Mouse (Mus musculus) MEL (cell line): ENCODE data around the gene Atp6v0e. TPM values are rescaled to one million over a fixed set of nuclear protein-coding genes. Genes with fewer than 3 reads are reported as not detected.
A peak's percentile ranks its signal among the peaks of the same experiment; 100 is the strongest.

Source experiments
- DNase-seq: peaks from one replicate; pipeline ENCODE4 v3.0.0; 2011; ENCODE audit warnings: low read depth, low spot score
- H3K27ac ChIP-seq: 2 replicates; pipeline ENCODE4 v1.5.1; 2012; ENCODE audit warnings: low read depth, mild to moderate bottlenecking, control low read depth, low read length, moderate library complexity; ENCODE audit not compliant: control insufficient read depth
- H3K27me3 ChIP-seq, 2 experiments: fragments of 150-350 bp in 1 of 2; sonication (generic) in 1 of 2; 2 replicates each; pipeline ENCODE4 v1.6.1; 2012; ENCODE audit warnings: low read length in 2 of 2, mild to moderate bottlenecking in 2 of 2, improper control_type of control experiment in 1 of 2, moderate library complexity in 1 of 2; ENCODE audit not compliant: insufficient read depth in 2 of 2, control insufficient read depth in 1 of 2
- H3K36me3 ChIP-seq, 2 experiments: 2 replicates each; pipeline ENCODE4 v1.6.1; 2012 to 2014; ENCODE audit warnings: low read length in 2 of 2, improper control_type of control experiment in 1 of 2, inconsistent platforms in 1 of 2, mild to moderate bottlenecking in 1 of 2; ENCODE audit not compliant: insufficient read depth in 2 of 2, control insufficient read depth in 1 of 2
- H3K4me1 ChIP-seq, 2 experiments: fragments of 150-350 bp in 1 of 2; sonication (generic) in 1 of 2; 2 replicates each; pipeline ENCODE4 v1.6.1; 2012; ENCODE audit warnings: low read length in 2 of 2, improper control_type of control experiment in 1 of 2, mild to moderate bottlenecking in 1 of 2; ENCODE audit not compliant: insufficient read depth in 2 of 2, control insufficient read depth in 1 of 2
- H3K4me3 ChIP-seq, 2 experiments: fragments of 150-350 bp in 1 of 2; sonication (generic) in 1 of 2; 2 replicates each; pipeline ENCODE4 v1.5.1; 2012; ENCODE audit warnings: low read depth in 2 of 2, low read length in 2 of 2, mild to moderate bottlenecking in 2 of 2, moderate library complexity in 2 of 2, control low read depth in 1 of 2, improper control_type of control experiment in 1 of 2; ENCODE audit not compliant: control insufficient read depth in 1 of 2, insufficient read depth in 1 of 2
- H3K79me2 ChIP-seq: 2 replicates; pipeline ENCODE4 v1.6.1; 2012; ENCODE audit warnings: mild to moderate bottlenecking, low read length, moderate library complexity; ENCODE audit not compliant: control insufficient read depth, poor library complexity, insufficient read depth
- H3K9ac ChIP-seq: 2 replicates; pipeline ENCODE4 v1.6.1; 2012; ENCODE audit warnings: low read depth, mild to moderate bottlenecking, control low read depth, low read length, moderate library complexity; ENCODE audit not compliant: control insufficient read depth, poor library complexity, severe bottlenecking
- H3K9me3 ChIP-seq: fragments of 150-350 bp; sonication (generic); replicated peaks from 2 replicates; pipeline ENCODE4 v1.6.1; 2012; ENCODE audit warnings: mild to moderate bottlenecking, low read length, improper control_type of control experiment, moderate library complexity; ENCODE audit not compliant: insufficient read depth
- CHD1 ChIP-seq: IDR thresholded peaks from 2 replicates; pipeline ENCODE4 v1.6.1; 2012; ENCODE audit warnings: low read depth, mild to moderate bottlenecking, inconsistent platforms, low read length, improper control_type of control experiment
- CHD2 ChIP-seq: IDR thresholded peaks from 2 replicates; pipeline ENCODE4 v1.6.1; 2011; ENCODE audit warnings: low read length, improper control_type of control experiment
- E2F4 ChIP-seq: IDR thresholded peaks from 2 replicates; pipeline ENCODE4 v1.6.1; 2011; ENCODE audit warnings: low read depth, low read length, improper control_type of control experiment, borderline replicate concordance
- EP300 ChIP-seq, 2 experiments: IDR thresholded peaks; 2 replicates each; pipeline ENCODE4 v1.6.1; 2011; ENCODE audit warnings: improper control_type of control experiment in 2 of 2, low read length in 2 of 2, low read depth in 1 of 2, mild to moderate bottlenecking in 1 of 2
- JUND ChIP-seq: IDR thresholded peaks from 2 replicates; pipeline ENCODE4 v1.6.1; 2011; ENCODE audit warnings: low read depth, mild to moderate bottlenecking, improper control_type of control experiment, low read length
- KAT2A ChIP-seq: conservative IDR thresholded peaks from 2 replicates; pipeline ENCODE4 v1.6.1; 2012; ENCODE audit warnings: low read depth, low read length, improper control_type of control experiment, inconsistent platforms
- MAFK ChIP-seq: IDR thresholded peaks from 2 replicates; pipeline ENCODE4 v1.6.1; 2011; ENCODE audit warnings: low read depth, mild to moderate bottlenecking, low read length, improper control_type of control experiment, borderline replicate concordance
- MAX ChIP-seq: IDR thresholded peaks from 2 replicates; pipeline ENCODE4 v1.6.1; 2011; ENCODE audit warnings: low read length, improper control_type of control experiment
- MXI1 ChIP-seq: IDR thresholded peaks from 2 replicates; pipeline ENCODE4 v1.6.1; 2011; ENCODE audit warnings: mild to moderate bottlenecking, low read depth, low read length, improper control_type of control experiment
- MYC ChIP-seq: IDR thresholded peaks from 2 replicates; pipeline ENCODE4 v1.6.1; 2011; ENCODE audit warnings: low read depth, mild to moderate bottlenecking, low read length, improper control_type of control experiment, moderate library complexity
- POLR2A ChIP-seq, 2 experiments: IDR thresholded peaks; 2 replicates each; pipeline ENCODE4 v1.6.1; 2011 to 2012; ENCODE audit warnings: low read length in 2 of 2, mild to moderate bottlenecking in 2 of 2, control low read depth in 1 of 2, improper control_type of control experiment in 1 of 2, low read depth in 1 of 2, moderate library complexity in 1 of 2; ENCODE audit not compliant: control insufficient read depth in 1 of 2, insufficient read depth in 1 of 2, poor library complexity in 1 of 2
- POLR2AphosphoS2 ChIP-seq: IDR thresholded peaks from 2 replicates; pipeline ENCODE4 v1.6.1; 2011; ENCODE audit warnings: low read length, improper control_type of control experiment
- POLR2AphosphoS5 ChIP-seq: IDR thresholded peaks from 2 replicates; pipeline ENCODE4 v1.6.1; 2012; ENCODE audit warnings: low read depth, borderline replicate concordance, mild to moderate bottlenecking, inconsistent platforms, low read length, moderate library complexity, mixed read lengths
- SIN3A ChIP-seq: IDR thresholded peaks from 2 replicates; pipeline ENCODE4 v1.6.1; 2012; ENCODE audit warnings: low read length, improper control_type of control experiment, inconsistent platforms
- USF1 ChIP-seq: IDR thresholded peaks from 2 replicates; pipeline ENCODE4 v1.6.1; 2014; ENCODE audit warnings: low read depth, mild to moderate bottlenecking, inconsistent platforms, low read length, improper control_type of control experiment, moderate library complexity
- ZMIZ1 ChIP-seq: IDR thresholded peaks from 2 replicates; pipeline ENCODE4 v1.6.1; 2012; ENCODE audit warnings: low read depth, mild to moderate bottlenecking, inconsistent platforms, low read length, improper control_type of control experiment, moderate library complexity
- polyA plus RNA-seq, 2 experiments: library from polyadenylated mRNA; stranded (reverse) in 1 of 2; unstranded in 1 of 2; fragments of >175 nt in 1 of 2; fragments of >200 nt in 1 of 2; gene quantifications; 2 replicates each; pipeline versions ENCODE4 v1.2.1 to v1.2.4; 2012; ENCODE audit warnings: low replicate concordance in 2 of 2, low read depth in 1 of 2; ENCODE audit not compliant: insufficient read length in 2 of 2, insufficient read depth in 1 of 2, missing spikeins in 1 of 2
- total RNA-seq: library from RNA; depleted of rRNA; stranded (reverse); fragments of 300-350 nt; gene quantifications from 2 replicates; pipeline ENCODE4 v1.2.3, GENCODE M21; 2012

Atp6v0e gene
- total and polyA plus RNA-seq, 3 experiments: 173 to 200 TPM; not detected in 1

- Histone ChIP-seq H3K27me3 (no peaks in the 10 kb centered on the region), H3K9ac (no peak overlapping the region), H3K9me3 (no peaks in the 10 kb centered on the region), H3K36me3 (peaks cover 6 to 12% of the 10 kb centered on the region in 2 experiments; a peak in 3 of 4 replicates), H3K79me2 (no peaks in the 10 kb centered on the region), H3K27ac (no peak overlapping the region), H3K4me3 (no peak overlapping the region), H3K4me1 (peaks cover 4% of the 10 kb centered on the region in 2 experiments; a peak in 3 of 4 replicates)
- no peak for DNase-seq
- TF ChIP-seq POLR2A (IDR thresholded peaks at IDR 0.05; ENCODE audit: control insufficient read depth in 1 of 2, insufficient read depth in 1 of 2, low read depth in 1 of 2, low read length in 2 of 2, poor library complexity in 1 of 2): no peak
These were observed 37.0 kb downstream of the Atp6v0e start for GRCm38 (mm10) chr17:26699819-26700616.

GRCm38 (mm10) chr17:26701565-26701964, 38.5 kb downstream of the Atp6v0e start:
- Histone ChIP-seq H3K36me3 (peaks cover 10 to 12% of the 10 kb centered on the region in 2 experiments), H3K9me3 (no peaks in the 10 kb centered on the region), H3K79me2 (no peaks in the 10 kb centered on the region), H3K4me3 (no peak overlapping the region), H3K27ac (no peak overlapping the region), H3K4me1 (peaks cover 4 to 9% of the 10 kb centered on the region in 2 experiments), H3K27me3 (no peaks in the 10 kb centered on the region), H3K9ac (no peak overlapping the region)
- DNase-seq: no peak
- TF ChIP-seq CHD1 (no peak), POLR2AphosphoS5 (0 out of 2 replicates have a peak, but pooled peaks have one; percentile 15)

GRCm38 (mm10) chr17:26702621-26703020, 39.6 kb downstream of the Atp6v0e start:
- H3K9ac ChIP-seq: no peak overlapping the region
- TF ChIP-seq POLR2AphosphoS2 (no peak), POLR2AphosphoS5 (no peak), E2F4 (no peak), CHD1 (no peak), USF1 (no peak), MXI1 (no peak), JUND (no peak), ZMIZ1 (no peak), EP300 (IDR thresholded peaks at IDR 0.05; ENCODE audit: low read depth in 1 of 2, low read length in 2 of 2) (no peak), MAFK (no peak), SIN3A (no peak), KAT2A (no peak), MAX (no peak), CHD2 (no peak), MYC (no peak)
- H3K27ac ChIP-seq: no peak overlapping the region
- peaks cover 4 to 16% of the 10 kb centered on the region in 2 experiments for H3K4me1 ChIP-seq
- H3K4me3 ChIP-seq: no peak overlapping the region
- no peak for DNase-seq
- no peaks in the 10 kb centered on the region for H3K27me3 ChIP-seq
- no peaks in the 10 kb centered on the region for H3K9me3 ChIP-seq
- H3K36me3 ChIP-seq: peaks cover 11 to 13% of the 10 kb centered on the region in 2 experiments
- no peaks in the 10 kb centered on the region for H3K79me2 ChIP-seq
